Mouse (Mus musculus): ENCODE results near the gene Gm37240.
"Not testable (repeated sequence)": the region's sequence is repeated elsewhere in the genome, so short reads cannot be mapped to it uniquely, and the experiment has no call there.

Gm37240 gene

DNA sequence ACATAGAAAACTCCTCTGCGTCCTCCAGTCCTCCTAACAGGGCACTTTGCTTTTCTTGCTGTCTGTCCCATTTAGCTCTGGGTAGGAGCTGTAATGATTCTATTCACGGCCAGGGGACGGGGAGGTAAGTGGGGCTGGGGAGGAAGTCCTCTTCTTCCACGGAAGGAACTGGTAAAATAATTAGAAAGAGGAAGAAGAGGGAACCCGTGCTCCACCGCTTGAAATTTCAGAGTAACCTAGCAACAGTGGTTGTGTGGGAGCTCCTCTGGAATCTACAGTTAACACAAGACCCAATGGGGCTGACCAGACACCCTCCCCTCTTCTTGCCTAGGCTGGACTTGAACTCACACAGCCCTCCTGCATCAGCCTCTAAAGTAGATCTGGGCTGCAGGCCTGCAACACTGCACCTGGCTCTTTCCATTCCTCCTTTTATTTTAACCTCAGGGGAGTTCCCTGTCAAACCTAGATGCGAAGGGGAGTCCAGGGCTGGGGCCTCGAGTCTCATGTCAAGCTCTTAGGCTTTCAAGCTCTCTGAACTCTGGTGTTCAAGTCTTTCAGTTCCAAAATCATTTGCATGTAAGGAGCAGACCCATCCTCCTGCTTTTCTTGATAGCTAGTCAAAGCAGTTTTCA, 1201.5 kb downstream of the Gm37240 start:
- in situ Hi-C loops (cut with MboI, MseI) = no loop called here

DNA sequence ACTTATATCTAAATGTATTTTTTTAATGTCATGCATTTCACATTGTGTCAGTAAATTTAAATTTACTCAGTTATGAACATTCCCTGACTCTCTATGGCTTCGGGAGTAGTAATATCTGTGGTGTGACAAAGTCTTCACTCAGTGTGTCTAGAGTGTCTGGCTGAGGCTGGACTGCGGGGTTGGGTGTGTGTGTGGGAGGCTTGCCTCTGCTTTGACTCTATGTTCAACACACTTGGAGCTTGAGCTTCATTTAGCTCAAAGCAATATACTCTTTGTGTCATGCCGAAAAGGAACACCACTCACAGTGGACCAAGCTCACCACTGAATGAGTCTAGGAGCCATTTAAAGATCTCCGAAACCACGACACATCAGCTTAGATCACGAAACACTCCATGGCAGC, 1203.5 kb downstream of the Gm37240 start:
- in situ Hi-C loops (cut with MboI, MseI) = no loop called here

DNA sequence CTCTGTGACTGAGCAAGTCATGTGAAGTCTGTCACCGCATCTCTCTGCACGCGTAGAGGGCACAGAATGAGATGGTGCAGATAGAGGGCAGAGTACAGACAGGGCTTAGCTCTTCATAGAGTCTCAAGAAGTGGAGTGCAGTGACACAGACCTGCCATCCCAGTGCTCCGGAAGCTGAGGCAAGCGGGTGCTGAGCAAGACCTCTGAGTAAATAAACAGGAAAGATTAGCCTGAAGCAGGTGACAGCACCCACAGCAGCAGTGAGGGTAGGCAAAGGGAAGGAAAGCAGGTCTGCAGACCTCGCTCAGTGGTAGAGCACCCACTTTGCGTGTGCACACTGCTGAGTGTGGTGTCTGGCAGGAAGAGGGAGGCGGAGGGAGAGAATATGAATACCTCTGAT, 1205.6 kb downstream of the Gm37240 start:
- in situ Hi-C loops (cut with MboI, MseI) = no loop called here

DNA sequence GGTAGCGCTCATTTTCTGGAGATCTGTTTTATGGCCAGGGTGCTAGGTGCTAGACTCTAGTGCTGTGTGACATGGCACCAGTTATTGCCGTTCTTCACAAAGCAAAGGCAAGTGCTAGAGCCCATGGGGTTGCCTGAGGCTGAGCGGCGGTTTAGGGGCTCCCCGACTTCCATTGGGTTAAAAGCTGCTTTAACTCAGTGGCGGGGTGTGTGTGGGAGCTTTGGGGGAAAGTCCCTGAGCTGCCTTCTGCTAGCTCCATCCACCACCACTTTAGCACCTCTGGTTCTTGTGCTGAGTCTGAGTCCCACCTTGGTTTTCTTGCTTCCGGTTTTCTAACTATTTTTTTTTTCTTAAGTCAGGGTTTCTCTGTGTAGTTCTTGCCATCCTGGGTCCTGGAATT, 1207.3 kb downstream of the Gm37240 start:
- in situ Hi-C loops (cut with MboI, MseI) = no loop called here

DNA sequence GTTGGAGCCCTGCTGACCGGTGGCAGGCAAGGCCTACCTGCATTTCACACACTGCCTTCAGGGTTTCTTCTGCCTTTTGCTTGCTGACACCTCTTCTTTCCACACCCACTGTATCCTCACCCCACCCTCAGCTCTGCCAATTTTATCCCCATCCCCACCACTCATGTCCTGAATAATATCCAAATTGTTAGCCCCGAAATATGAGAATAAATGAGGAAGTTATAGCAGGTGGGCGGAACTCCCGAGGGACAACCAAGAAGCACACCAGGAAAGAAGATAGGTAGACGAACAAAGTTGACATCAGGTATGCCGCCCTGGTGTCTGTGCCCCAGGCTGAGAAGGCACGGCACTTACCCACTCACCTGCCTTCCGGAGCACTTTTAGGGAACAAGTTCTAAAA, 1207.8 kb downstream of the Gm37240 start:
- in situ Hi-C loops (cut with MboI, MseI) = no loop called here

DNA sequence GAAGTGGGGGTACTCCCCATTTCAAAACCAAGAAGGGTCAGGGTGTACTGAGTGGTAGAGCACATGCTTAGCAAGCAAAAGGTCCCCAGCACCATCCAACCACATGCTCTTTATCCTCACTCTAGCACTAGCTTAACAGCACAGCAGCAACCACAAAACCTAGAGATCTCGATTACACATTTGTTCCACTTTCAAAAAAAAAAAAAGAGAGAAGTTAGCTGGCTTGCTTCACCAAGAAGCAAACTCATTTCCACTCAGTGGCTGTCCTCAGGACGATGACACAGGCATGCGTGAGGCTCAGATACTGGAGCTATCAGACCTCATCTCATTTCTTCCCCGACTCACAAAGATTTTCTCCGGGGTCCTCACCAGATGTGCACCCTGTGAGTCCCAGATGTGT, 1208.4 kb downstream of the Gm37240 start:
- in situ Hi-C loops (cut with MboI, MseI) = no loop called here

DNA sequence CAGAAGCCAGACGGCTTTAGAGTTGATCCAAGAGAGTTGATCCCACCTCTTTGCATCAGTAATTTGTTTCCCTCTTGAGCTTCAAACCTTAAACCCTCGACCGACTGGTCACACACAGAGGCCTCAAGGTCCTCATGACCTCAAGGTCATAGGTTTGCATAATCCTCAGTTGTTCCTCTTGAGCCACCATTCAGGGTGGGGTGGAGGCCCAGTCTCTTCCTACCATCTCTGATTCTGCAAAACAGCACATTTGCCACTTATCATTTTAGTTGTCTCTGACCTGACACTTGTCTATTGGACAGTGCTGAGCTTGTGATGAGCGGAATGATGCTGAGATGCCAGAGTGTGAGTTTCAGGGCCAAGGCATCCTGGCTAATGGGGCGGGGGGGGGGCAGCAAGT, 1211.6 kb downstream of the Gm37240 start:
- in situ Hi-C loops (cut with MboI, MseI) = no loop called here

DNA sequence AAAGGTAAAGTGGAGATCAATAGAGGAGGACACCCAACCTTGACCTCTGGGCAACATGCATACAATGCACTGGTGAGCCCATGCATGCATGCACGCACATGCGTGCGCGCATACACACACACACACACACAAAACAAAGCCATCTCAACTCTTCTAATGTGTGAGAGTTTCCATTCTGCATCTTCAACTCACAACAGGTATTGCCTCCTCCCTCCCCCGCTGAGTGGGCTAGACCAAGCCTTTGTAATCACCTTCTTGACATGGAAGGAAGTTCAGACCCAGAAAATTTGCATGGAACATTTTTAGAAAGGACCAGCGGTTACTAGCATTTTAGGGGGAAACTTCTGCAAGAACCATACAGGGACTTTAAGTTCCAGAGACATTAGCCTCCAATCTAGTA, 1213.8 kb downstream of the Gm37240 start:
- in situ Hi-C loops (cut with MboI, MseI) = loop anchor here (5.0 kb wide), 1 partner anchor 81 kb away; the partner anchor contains the start of gene Tigd4

DNA sequence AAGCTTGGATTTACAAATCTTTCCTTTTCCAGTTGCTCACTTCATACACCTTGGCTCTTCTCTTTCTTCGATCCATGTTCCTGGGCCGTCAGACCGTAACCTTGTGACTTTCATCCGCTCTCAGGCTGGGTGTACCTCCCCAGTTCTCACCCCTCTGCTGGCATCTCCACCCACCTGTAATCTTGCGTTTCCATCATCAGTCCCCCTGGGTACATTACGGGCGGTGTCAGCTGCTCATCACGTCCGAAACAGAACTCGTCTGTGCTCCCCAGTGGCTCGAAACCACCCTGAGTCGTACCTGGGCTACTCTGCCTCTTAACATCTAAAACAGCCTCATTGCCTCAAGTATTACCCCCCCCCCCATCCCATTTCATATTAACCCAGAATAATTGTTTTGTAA, 1215.2 kb downstream of the Gm37240 start:
- in situ Hi-C loops (cut with MboI, MseI) = loop anchor here (5.0 kb wide), 1 partner anchor 80 kb away; the partner anchor contains the start of gene Tigd4

DNA sequence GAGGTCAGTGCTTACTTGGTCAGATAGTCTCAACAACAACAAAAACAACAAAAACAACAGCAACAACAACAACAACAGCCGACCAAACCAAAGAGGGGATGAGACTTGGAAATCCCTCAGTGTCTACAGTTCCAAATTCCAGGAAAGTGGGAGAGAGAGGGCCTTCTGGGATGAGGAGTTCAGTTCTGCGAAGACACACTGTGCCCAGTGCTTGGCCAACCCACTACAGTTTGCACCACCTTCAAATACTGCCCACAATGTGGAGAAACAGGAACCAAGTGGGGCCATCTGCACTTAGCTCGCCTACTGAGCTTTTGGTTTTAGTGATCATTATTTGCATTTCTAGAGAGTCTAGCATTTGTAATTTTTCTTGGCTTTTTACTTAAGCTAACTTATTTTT, 1218.4 kb downstream of the Gm37240 start:
- in situ Hi-C loops (cut with MboI, MseI) = loop anchor here (5.0 kb wide), 1 partner anchor 153 kb away; no protein-coding TSS in a partner anchor

DNA sequence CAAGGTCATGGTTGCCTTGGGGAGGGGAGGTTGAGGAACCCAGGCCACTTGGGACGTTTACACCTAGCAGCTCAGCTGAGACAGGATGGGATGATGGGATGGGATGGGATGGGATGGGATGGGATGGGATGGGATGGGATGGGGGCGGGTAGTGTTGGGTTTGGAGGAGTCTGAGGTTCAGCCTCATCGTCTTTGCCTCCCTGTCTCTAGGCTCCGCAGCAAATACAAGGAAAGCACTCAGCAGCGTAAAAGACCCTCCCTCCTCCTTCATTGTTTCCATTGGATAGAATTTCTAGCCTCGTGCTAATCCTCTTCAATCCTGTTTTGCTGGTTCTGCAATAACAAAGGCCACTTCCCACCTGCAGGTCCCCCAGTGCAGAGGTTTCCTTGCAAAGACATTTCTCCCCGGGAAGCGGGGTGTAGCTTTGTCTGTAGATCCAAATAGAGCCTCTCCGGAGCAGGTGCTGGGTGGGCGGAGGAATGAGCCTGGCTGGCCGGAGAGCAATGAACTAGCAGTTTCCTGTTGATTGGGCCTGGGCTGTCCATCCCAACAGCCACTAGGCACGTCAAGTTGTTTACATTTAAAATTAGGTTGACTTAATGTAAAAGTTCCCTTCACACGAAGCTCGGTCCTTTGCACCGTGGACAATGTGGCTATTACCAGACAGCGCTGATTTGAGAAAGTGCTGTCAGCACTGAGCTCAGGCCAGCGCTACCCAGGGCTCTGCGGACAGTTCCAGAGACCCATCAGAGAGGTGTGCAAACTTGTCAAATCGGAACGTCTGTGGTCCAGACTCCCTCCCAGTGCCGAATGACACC, 1221.9 kb downstream of the Gm37240 start:
- in situ Hi-C loops (cut with MboI, MseI) = loop anchor here (5.0 kb wide), 1 partner anchor 157 kb away; no protein-coding TSS in a partner anchor

DNA sequence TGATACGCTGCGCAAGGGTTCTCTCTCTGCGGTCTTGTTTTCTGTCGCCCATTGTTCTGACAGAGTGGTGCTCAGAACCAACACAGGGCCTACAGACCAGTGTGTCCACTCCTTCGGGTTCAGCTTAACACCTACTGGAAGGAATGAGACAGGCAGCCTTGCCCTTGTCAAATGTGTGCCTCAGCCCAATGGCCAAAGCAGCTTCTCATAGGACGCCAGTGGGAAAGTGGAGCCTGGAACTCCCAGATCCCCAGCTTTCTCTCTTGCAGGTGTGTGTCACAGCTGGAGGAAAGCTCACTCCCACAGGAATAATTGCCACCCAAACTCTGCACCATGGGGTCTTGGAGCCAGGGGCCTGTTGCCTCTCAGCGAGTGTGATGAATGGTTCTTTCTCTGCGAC, 1222.6 kb downstream of the Gm37240 start:
- in situ Hi-C loops (cut with MboI, MseI) = loop anchor here (5.0 kb wide), 1 partner anchor 158 kb away; no protein-coding TSS in a partner anchor

DNA sequence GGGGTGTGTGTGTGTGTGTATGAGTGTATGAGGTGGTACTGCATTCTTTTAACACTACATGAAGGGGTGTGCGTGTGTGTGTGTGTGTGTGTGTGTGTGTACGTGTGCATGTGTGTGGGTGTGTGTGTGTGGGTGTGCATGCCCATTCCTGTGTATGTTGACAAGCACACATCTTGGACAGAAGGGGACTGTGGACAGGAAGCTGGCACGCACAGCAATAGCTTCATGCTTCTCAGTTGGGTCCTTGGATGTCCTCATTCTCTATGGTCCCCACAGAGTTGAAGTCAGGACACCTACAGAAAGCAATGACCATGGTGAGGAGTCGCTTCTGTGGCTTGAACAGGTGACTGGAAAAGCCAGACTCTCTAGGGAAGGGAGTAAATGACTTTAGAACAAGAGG, 1223.5 kb downstream of the Gm37240 start:
- in situ Hi-C loops (cut with MboI, MseI) = no loop called here

DNA sequence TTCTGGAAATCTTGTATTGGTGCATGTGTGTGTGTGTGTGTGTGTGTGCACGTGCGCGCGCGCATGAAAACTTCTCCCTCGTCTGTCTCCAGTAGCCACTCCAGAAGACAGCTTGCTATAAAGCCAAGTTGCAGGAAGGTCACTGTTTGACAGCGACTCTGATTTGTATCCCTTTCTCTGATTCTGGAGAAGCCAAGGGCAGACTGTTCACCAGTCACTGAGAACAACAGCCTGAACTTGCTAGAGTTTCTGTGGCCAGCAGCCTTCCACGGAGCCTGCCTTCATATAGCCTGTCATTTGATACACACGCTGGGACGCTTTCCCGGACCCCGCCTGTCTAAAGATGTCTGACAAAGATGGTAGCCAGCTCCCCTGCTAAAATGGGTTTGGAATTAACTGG, 1224.2 kb downstream of the Gm37240 start:
- in situ Hi-C loops (cut with MboI, MseI) = no loop called here

DNA sequence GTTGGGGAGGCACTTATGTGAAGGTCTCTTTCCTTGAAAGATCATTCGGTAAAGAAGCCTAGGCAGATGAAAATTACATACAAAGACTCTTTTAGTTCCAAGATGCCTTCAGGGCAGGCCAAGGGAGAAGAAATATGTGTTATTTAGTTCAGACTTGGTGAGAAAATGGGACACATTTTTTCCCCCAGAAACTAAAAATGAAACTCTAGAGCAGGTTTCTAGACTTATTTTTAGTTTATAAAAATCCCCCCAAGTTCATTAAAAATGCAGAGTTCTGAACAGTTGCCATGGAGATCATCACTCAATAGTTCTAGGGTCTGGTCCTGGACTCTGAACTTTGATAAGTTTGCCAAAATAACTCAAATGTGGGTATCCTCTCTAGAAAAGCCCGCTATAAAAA, 1226.9 kb downstream of the Gm37240 start:
- in situ Hi-C loops (cut with MboI, MseI) = no loop called here

DNA sequence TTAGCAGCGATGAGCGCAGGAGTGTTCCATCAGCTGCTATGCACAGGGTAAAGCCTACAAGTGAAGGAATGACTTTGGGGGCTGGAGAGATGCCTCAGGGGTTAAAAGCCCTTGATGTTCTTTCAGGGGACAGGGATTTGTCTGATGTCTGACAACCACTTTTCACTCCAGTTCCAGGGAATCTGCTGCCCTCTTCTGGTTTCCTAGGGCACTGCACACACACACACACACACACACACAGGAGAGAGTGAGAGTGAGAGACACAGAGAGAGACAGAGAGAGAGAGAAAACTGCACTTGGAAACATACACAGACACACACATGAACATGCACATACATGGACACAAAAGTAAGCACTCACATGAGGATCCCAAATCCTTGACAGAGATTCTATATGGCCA, 1228.4 kb downstream of the Gm37240 start:
- in situ Hi-C loops (cut with MboI, MseI) = no loop called here

DNA sequence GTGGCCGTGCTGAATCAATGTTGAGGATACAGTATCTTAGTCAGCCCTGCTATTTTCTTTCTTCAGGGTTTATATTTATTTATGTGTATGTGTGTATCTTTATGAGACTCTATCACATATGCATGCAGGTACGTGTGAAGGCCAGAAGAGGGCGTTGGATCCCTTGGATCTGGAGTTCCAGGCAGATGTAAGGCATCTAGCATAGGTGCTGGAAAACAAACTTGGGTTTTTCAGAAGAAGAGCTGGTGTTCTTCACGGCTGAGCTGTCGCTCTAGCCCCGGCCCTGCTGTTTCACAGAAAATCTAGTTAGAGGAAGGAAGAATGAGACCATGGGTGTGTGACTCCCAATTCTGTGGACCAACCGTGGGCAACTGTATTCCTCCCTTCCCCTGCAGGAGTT, 1229.3 kb downstream of the Gm37240 start:
- in situ Hi-C loops (cut with MboI, MseI) = no loop called here

DNA sequence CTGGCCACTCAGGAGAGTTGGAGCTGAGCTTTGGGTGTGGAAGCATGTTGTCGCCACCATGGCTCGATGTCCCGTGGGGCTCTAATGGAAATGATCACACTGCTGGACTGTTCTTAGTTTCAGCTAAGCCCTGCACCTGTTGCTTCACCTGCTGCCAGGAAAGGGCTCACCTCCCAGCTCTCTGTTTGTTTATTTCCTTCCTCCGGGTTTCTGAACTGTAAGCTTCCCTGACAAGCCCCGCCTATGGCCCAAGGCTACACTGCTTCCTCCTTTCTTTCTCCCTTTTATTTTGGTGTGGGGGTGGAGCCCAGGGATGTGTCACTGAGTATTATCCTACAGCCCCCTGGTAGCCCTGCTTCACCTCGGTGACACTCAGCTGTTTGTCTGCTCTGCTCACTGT, 1230.1 kb downstream of the Gm37240 start:
- in situ Hi-C loops (cut with MboI, MseI) = no loop called here

DNA sequence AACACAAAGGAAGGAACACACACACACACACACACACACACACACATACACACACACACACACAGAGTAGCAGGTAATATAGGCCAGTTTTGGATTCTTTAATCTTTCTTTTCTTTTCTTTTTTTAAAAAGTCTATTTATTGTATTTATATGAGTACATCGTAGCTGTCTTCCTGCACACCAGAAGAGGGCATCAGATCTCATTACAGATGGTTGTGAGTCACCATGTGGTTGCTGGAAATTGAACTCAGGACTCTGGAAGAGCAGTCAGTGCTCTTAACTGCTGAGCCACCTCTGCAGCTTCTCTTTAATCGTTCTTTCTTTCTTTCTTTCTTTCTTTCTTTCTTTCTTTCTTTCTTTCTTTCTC, 1231.5 kb downstream of the Gm37240 start:
- in situ Hi-C loops (cut with MboI, MseI) = not testable (repeated sequence)

DNA sequence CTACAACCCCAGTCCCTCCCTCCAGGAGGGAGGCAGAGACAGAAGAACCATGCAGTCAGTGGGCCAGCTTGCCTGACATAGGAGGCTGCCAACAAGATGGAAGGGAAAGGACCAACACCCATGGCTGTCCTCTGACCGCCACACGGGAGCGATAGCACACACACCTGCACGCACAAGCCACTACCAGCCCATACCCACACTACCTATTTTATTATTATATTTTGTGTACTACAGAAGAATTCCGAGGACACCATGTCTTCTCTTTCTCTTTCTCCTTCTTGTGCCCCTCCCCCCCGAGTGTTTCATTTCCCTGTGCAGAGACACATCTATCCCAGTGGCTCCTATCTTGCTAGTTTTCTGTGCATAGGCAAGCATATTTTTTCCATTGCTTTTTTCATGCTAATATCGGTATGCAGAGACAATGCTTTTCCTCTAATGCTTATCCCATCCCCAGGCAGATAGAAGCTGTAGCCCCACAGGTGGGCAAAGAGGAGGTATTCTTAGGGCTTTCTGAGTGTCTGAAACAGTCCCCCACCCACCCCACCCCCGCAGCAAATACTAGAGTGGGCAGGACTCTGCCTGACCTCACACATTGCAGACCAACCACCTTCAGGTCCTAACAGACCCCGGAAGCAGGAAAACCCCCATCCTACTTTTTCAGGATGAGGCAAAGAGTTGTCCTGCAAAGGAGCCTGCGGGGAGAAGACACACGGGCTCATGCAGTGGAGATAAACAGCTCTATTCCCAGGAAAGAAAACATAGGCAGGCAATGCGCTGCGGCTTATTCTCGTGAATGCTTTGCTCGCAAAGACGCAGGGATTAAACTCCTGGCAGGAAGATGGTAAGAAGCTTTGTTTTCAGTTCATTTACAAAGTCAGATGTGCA, 1232.2 kb downstream of the Gm37240 start:
- in situ Hi-C loops (cut with MboI, MseI) = no loop called here

DNA sequence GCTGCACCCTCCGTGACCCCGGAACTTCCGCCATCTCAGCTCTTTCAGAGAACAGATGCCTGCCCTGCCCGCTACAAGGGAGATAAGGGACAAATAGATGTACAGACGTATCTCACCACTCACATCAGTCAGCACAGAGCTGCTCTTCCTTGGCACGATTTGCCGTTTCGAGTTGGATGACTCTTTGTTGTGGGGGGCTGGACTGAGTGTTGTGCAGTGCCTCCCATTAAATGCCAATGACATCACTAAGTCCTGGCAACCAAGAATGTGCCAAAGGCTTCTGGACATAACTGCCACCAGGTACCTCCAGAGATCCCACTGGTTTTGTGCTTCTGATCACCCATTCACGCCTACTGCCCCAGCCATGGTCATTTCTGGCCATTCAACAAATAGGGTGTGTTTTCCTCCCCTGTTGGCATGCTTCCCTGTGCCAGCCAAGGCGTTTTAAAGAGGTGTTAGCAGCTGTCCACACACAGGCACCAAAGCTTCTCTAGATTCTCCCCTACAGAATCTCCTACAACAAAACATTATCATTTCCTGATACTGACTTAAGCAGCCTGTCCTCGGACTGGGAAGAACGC, 1233.0 kb downstream of the Gm37240 start:
- in situ Hi-C loops (cut with MboI, MseI) = no loop called here
